Mouse (Mus musculus): ENCODE results near the gene Olfml3.

GRCm38 (mm10) chr3:103696388-103696925 is 41.3 kb downstream of the Olfml3 start:
- TF ChIP-seq CTCF (IDR thresholded peaks at IDR 0.05; ENCODE audit: low read depth) (no peak), EP300 (IDR thresholded peaks at IDR 0.05; ENCODE audit: low read depth) (no peak)
